Mouse (Mus musculus) intestine, postnatal 0 days (tissue): ENCODE measurements around the gene Hhipl1. TPM values are rescaled to one million over a fixed set of nuclear protein-coding genes. Genes with fewer than 3 reads are reported as not detected.
A peak's percentile ranks its signal among the peaks of the same experiment; 100 is the strongest.

Experiments
- ATAC-seq: fragments of 200-750 bp; cut with Nextera tagmentation; 2 replicates; pipeline ENCODE4 v1.8.0; 2017; ENCODE audit warnings: mild to moderate bottlenecking, moderate TSS enrichment, moderate library complexity
- H3K27ac ChIP-seq: fragments of 300-500 bp; sonication (generic); 2 replicates; pipeline ENCODE4 v1.5.1; 2014; ENCODE audit warnings: mild to moderate bottlenecking, low read depth, low read length, moderate library complexity
- H3K27me3 ChIP-seq: fragments of 300-500 bp; sonication (generic); replicated peaks from 2 replicates; pipeline ENCODE4 v1.6.1; 2014; ENCODE audit warnings: low read length, mixed read lengths; ENCODE audit not compliant: control insufficient read depth, insufficient read depth
- H3K36me3 ChIP-seq: fragments of 300-500 bp; sonication (generic); 2 replicates; pipeline ENCODE4 v1.6.1; 2014; ENCODE audit warnings: mild to moderate bottlenecking, moderate library complexity; ENCODE audit not compliant: control insufficient read depth, insufficient read depth
- H3K4me1 ChIP-seq: fragments of 300-500 bp; sonication (generic); replicated peaks from 2 replicates; pipeline ENCODE4 v1.6.1; 2014; ENCODE audit warnings: antibody characterized with exemption, low read length, mixed read lengths; ENCODE audit not compliant: control insufficient read depth, insufficient read depth
- H3K4me2 ChIP-seq: fragments of 300-500 bp; sonication (generic); replicated peaks from 2 replicates; pipeline ENCODE4 v1.6.1; 2014; ENCODE audit warnings: low read depth, mild to moderate bottlenecking, moderate library complexity
- H3K4me3 ChIP-seq: fragments of 300-500 bp; sonication (generic); 2 replicates; pipeline ENCODE4 v1.5.1; 2014; ENCODE audit warnings: low read depth, low read length
- H3K9ac ChIP-seq: fragments of 300-500 bp; sonication (generic); 2 replicates; pipeline ENCODE4 v1.6.1; 2014; ENCODE audit warnings: mild to moderate bottlenecking, low read depth, low read length
- H3K9me3 ChIP-seq: fragments of 300-500 bp; sonication (generic); 2 replicates; pipeline ENCODE4 v1.6.1; 2016; ENCODE audit warnings: mixed run types; ENCODE audit not compliant: control insufficient read depth
- CTCF ChIP-seq: sonication (generic); IDR thresholded peaks from 2 replicates; pipeline ENCODE4 v1.5.1; 2016; ENCODE audit warnings: low read depth, mild to moderate bottlenecking, control low read depth, antibody characterized with exemption, moderate library complexity
- WGBS: fragments of 180-500 bp; shearing (Covaris S2); extraction: QIAGEN DNeasy Blood & Tissue Kit; methylation state at CpG from one replicate; pipeline ENCODE4 v1.1.7; 2014; 5-methylcytosine and 5-hydroxymethylcytosine counted together
- polyA plus RNA-seq: library from polyadenylated mRNA; unstranded; fragments of >200 nt; fragmentation: Nextera tagmentation; extraction: Ambion mirVana; gene quantifications from 2 replicates; pipeline ENCODE4 v1.2.1, GENCODE M21; 2015

Gene Hhipl1
- polyA plus RNA-seq, 1 experiment from 2014 or later, result 0.20 TPM

DNA sequence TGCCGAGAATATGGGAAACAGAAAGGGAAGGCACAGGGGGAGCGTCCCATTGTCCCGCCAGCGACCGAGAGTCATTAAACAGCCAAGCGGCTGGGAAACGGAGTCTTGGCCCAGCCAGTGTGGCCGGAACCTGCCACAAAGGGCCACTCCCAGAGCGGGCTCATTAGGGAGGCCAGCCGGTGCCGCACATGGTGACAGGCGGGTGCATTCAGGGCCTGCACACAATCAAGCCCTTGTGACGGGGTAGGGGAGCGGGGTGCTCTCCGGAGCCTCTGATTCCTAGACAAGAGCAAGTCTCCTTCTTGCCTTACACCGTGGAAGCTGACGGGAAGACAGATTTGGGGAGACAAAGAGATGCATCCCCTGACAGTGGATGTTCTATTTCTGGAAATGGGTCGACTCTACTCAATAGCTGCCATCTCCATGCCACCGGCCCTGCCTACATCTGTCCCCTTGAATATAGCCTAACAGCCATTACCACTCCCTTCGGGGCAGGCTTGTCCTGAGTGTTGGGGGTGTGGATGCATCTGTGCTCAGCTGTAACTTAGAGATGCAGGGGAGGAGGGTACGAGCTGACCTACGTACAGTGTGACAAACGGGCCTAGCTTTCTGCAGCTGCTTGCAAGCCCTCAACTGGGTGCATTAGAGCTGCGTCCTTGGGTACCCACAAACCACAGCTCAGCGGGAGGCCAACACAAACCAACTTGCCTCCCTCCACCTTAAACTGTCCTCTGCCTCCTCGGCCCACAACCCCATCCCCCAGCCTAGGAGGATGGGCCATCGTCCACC, 40.0 kb upstream of the Hhipl1 start:
- WGBS, result 33% methylated on average over 27 of the region's 27 CpGs
- Histone ChIP-seq H3K27ac (peak overlapping the region; percentile 66), H3K4me3 (no peak overlapping the region), H3K9me3 (no peaks in the 10 kb centered on the region), H3K4me1 (peaks cover 10% of the 10 kb centered on the region), H3K4me2 (peak overlapping the region; percentile 48), H3K36me3 (no peaks in the 10 kb centered on the region), H3K27me3 (no peaks in the 10 kb centered on the region), H3K9ac (0 out of 2 replicates have a peak overlapping the region, but pooled peaks have one; percentile 4)
- TF ChIP-seq CTCF, result no peak
- ATAC-seq, result peak; percentile 42; the same call in 1 of the 2 replicates

GRCm38 (mm10) chr12:108267653-108268052, 38.4 kb upstream of the Hhipl1 start:
- no peak for TF ChIP-seq CTCF
- WGBS, result 52% methylated on average over 7 of the region's 7 CpGs
- H3K27ac ChIP-seq, result peak overlapping the region; percentile 82
- ATAC-seq, result peak; percentile 2; the same call in 1 of the 2 replicates
- no peak overlapping the region for H3K4me3 ChIP-seq
- peaks cover 10% of the 10 kb centered on the region; the same call in 1 of the 2 replicates for H3K4me1 ChIP-seq
- no peaks in the 10 kb centered on the region for H3K9me3 ChIP-seq
- peak overlapping the region; percentile 21; the same call in 1 of the 2 replicates for H3K4me2 ChIP-seq
- H3K36me3 ChIP-seq, result no peaks in the 10 kb centered on the region; the same call in 1 of the 2 replicates
- H3K9ac ChIP-seq, result no peak overlapping the region
- no peaks in the 10 kb centered on the region for H3K27me3 ChIP-seq

DNA sequence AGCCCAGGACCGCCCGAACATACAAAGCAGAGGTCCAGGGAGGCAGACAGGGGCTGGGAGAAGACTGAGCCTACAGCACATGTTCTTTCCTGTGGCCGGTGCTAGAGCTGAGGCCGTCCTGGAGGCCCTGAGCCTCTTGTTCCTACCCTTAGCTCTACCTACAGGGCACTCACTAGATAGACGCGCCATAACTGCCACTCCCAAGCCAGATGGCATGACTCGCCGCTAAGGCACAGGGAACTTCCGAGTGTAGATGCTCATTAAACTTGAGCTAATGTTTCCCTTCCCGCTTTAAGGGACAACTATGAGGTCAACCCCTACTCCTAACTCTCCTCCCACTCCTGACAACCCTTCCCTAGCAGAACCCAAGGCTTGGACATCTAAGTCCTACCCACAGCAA, 37.1 kb upstream of the Hhipl1 start:
- WGBS, result 44% methylated on average over 10 of the region's 10 CpGs
- Histone ChIP-seq H3K4me1 (peaks cover 10% of the 10 kb centered on the region; the same call in 1 of the 2 replicates), H3K36me3 (no peaks in the 10 kb centered on the region; the same call in 1 of the 2 replicates)

GRCm38 (mm10) chr12:108269699-108270098, 36.4 kb upstream of the Hhipl1 start:
- Histone ChIP-seq H3K27ac (peak overlapping the region; percentile 82), H3K27me3 (no peaks in the 10 kb centered on the region), H3K9me3 (no peaks in the 10 kb centered on the region), H3K4me1 (peaks cover 9% of the 10 kb centered on the region; the same call in 1 of the 2 replicates), H3K36me3 (no peaks in the 10 kb centered on the region; the same call in 1 of the 2 replicates), H3K4me3 (peak overlapping the region; percentile 8; the same call in 1 of the 2 replicates), H3K9ac (peak overlapping the region; percentile 34; the same call in 1 of the 2 replicates), H3K4me2 (peak overlapping the region; percentile 99)
- TF ChIP-seq CTCF, result no peak
- 57% methylated on average over 5 of the region's 5 CpGs for WGBS
- no peak for ATAC-seq

More for the DNA sequence above, 37.1 kb upstream of the Hhipl1 start:
- TF ChIP-seq CTCF, result no peak
- Histone ChIP-seq H3K9ac (no peak overlapping the region), H3K9me3 (no peaks in the 10 kb centered on the region), H3K4me2 (peak overlapping the region; percentile 99), H3K27ac (peak overlapping the region; percentile 82), H3K4me3 (no peak overlapping the region), H3K27me3 (no peaks in the 10 kb centered on the region)
- ATAC-seq, result no peak

- Histone ChIP-seq H3K4me3 (peak overlapping the region; percentile 8; the same call in 1 of the 2 replicates), H3K9me3 (no peaks in the 10 kb centered on the region), H3K27me3 (no peaks in the 10 kb centered on the region), H3K36me3 (no peaks in the 10 kb centered on the region; the same call in 1 of the 2 replicates), H3K4me2 (peak overlapping the region; percentile 99), H3K9ac (peak overlapping the region; percentile 34; the same call in 1 of the 2 replicates), H3K27ac (peak overlapping the region; percentile 82), H3K4me1 (peaks cover 4% of the 10 kb centered on the region; the same call in 1 of the 2 replicates)
- TF ChIP-seq CTCF, result no peak
- WGBS, result 27% methylated on average over 13 of the region's 13 CpGs
- no peak for ATAC-seq
Observed at GRCm38 (mm10) chr12:108270240-108270919, 35.7 kb upstream of the Hhipl1 start.
